Mouse (Mus musculus): ENCODE results near the gene Pcdh10.

GRCm38 (mm10) chr3:45385028-45385427 lies 6.8 kb downstream of the Pcdh10 start:
- TF ChIP-seq CTCF (IDR thresholded peaks at IDR 0.05; ENCODE audit: low read depth, low read length) (no peak), POLR2A (IDR thresholded peaks at IDR 0.05; ENCODE audit: insufficient read depth, low read length) (no peak), EP300 (IDR thresholded peaks at IDR 0.05; ENCODE audit: insufficient read depth, low read depth, low read length) (no peak)

All from ES-Bruce4 (cell line).